Mouse (Mus musculus) forebrain, embryonic 12.5 days (tissue): ENCODE results near the gene Lrrc28. TPM values are rescaled to one million over a fixed set of nuclear protein-coding genes. Genes with fewer than 3 reads are reported as not detected.

ENCODE experiments used
- ATAC-seq: fragments of 200-750 bp; cut with Nextera tagmentation; 2 replicates; pipeline ENCODE4 v1.8.0; 2017; ENCODE audit warnings: moderate TSS enrichment; ENCODE audit not compliant: low FRiP score
- H3K27ac ChIP-seq: fragments of 300-500 bp; sonication (generic); 2 replicates; pipeline ENCODE4 v1.5.1; 2016; ENCODE audit warnings: mild to moderate bottlenecking
- H3K27me3 ChIP-seq: fragments of 300-500 bp; sonication (generic); 2 replicates; pipeline ENCODE4 v1.6.1; 2016; ENCODE audit warnings: mild to moderate bottlenecking
- H3K36me3 ChIP-seq: fragments of 300-500 bp; sonication (generic); replicated peaks from 2 replicates; pipeline ENCODE4 v1.6.1; 2016; ENCODE audit warnings: mild to moderate bottlenecking
- H3K4me1 ChIP-seq: fragments of 300-500 bp; sonication (generic); 2 replicates; pipeline ENCODE4 v1.6.1; 2016
- H3K4me2 ChIP-seq: fragments of 300-500 bp; sonication (generic); 2 replicates; pipeline ENCODE4 v1.6.1; 2016; ENCODE audit warnings: mild to moderate bottlenecking, moderate library complexity
- H3K4me3 ChIP-seq: fragments of 300-500 bp; sonication (generic); replicated peaks from 2 replicates; pipeline ENCODE4 v1.5.1; 2016; ENCODE audit warnings: mild to moderate bottlenecking
- H3K9ac ChIP-seq: fragments of 300-500 bp; sonication (generic); 2 replicates; pipeline ENCODE4 v1.6.1; 2016; ENCODE audit warnings: mild to moderate bottlenecking
- H3K9me3 ChIP-seq: fragments of 300-500 bp; sonication (generic); 2 replicates; pipeline ENCODE4 v1.6.1; 2016
- WGBS: fragments of 180-500 bp; shearing (Covaris S2); methylation state at CpG from one replicate; pipeline ENCODE4 v1.1.7; 2016; 5-methylcytosine and 5-hydroxymethylcytosine counted together
- polyA plus RNA-seq: library from polyadenylated mRNA; unstranded; fragments of >200 nt; fragmentation: Nextera tagmentation; extraction: Ambion mirVana; gene quantifications from 2 replicates; pipeline ENCODE4 v1.2.1, GENCODE M21; 2016

The Lrrc28 gene
- polyA plus RNA-seq, 1 experiment from 2014 or later, result 30.0 TPM

- WGBS, result 79% methylated on average over 9 of the region's 9 CpGs
- no peak overlapping the region for H3K27ac ChIP-seq
- H3K9ac ChIP-seq, result no peak overlapping the region
- H3K27me3 ChIP-seq, result no peaks in the 10 kb centered on the region
- no peaks in the 10 kb centered on the region for H3K36me3 ChIP-seq
- ATAC-seq, result no peak
- no peak overlapping the region for H3K4me3 ChIP-seq
- no peak overlapping the region for H3K4me2 ChIP-seq
- no peaks in the 10 kb centered on the region for H3K9me3 ChIP-seq
- no peaks in the 10 kb centered on the region for H3K4me1 ChIP-seq
Observed at GRCm38 (mm10) chr7:67493795-67494687, 151.0 kb downstream of the Lrrc28 start.

GRCm38 (mm10) chr7:67487889-67488411 lies 157.1 kb downstream of the Lrrc28 start:
- 80% methylated on average over 10 of the region's 10 CpGs for WGBS
- Histone ChIP-seq H3K27me3 (no peaks in the 10 kb centered on the region), H3K4me3 (no peak overlapping the region), H3K4me2 (no peak overlapping the region), H3K4me1 (no peaks in the 10 kb centered on the region; the same call in 1 of the 2 replicates), H3K9me3 (no peaks in the 10 kb centered on the region), H3K36me3 (no peaks in the 10 kb centered on the region), H3K9ac (no peak overlapping the region), H3K27ac (no peak overlapping the region)
- no peak for ATAC-seq

- H3K27ac ChIP-seq, result no peak overlapping the region
- H3K4me2 ChIP-seq, result no peak overlapping the region
- WGBS, result 86% methylated on average over 15 of the region's 15 CpGs
- ATAC-seq, result no peak
- H3K4me1 ChIP-seq, result no peaks in the 10 kb centered on the region; the same call in 1 of the 2 replicates
- H3K9ac ChIP-seq, result no peak overlapping the region
- no peak overlapping the region for H3K4me3 ChIP-seq
- H3K27me3 ChIP-seq, result no peaks in the 10 kb centered on the region
- H3K36me3 ChIP-seq, result no peaks in the 10 kb centered on the region
- H3K9me3 ChIP-seq, result no peaks in the 10 kb centered on the region
Observed at GRCm38 (mm10) chr7:67486925-67487760, 157.9 kb downstream of the Lrrc28 start.

GRCm38 (mm10) chr7:67486417-67486816 lies 158.7 kb downstream of the Lrrc28 start:
- no peaks in the 10 kb centered on the region; the same call in 1 of the 2 replicates for H3K4me1 ChIP-seq
- no peaks in the 10 kb centered on the region for H3K36me3 ChIP-seq
- H3K9ac ChIP-seq, result no peak overlapping the region
- ATAC-seq, result no peak
- no peak overlapping the region for H3K27ac ChIP-seq
- WGBS, result 90% methylated on average over 5 of the region's 5 CpGs
- no peak overlapping the region for H3K4me3 ChIP-seq
- H3K27me3 ChIP-seq, result no peaks in the 10 kb centered on the region
- H3K4me2 ChIP-seq, result no peak overlapping the region
- no peaks in the 10 kb centered on the region for H3K9me3 ChIP-seq

- ATAC-seq, result no peak
- Histone ChIP-seq H3K27ac (no peak overlapping the region), H3K9me3 (no peaks in the 10 kb centered on the region), H3K4me1 (peaks cover 7% of the 10 kb centered on the region; the same call in 1 of the 2 replicates), H3K27me3 (peaks cover 3% of the 10 kb centered on the region; the same call in 1 of the 2 replicates), H3K4me3 (no peak overlapping the region), H3K36me3 (no peaks in the 10 kb centered on the region), H3K9ac (no peak overlapping the region), H3K4me2 (no peak overlapping the region)
- 89% methylated on average over 4 of the region's 4 CpGs for WGBS
Observed at GRCm38 (mm10) chr7:67483698-67484097, 161.4 kb downstream of the Lrrc28 start.

- Histone ChIP-seq H3K9me3 (no peaks in the 10 kb centered on the region), H3K27me3 (peaks cover 8% of the 10 kb centered on the region), H3K36me3 (no peaks in the 10 kb centered on the region), H3K9ac (no peak overlapping the region), H3K4me2 (no peak overlapping the region), H3K27ac (no peak overlapping the region), H3K4me1 (peaks cover 23% of the 10 kb centered on the region), H3K4me3 (no peak overlapping the region)
- ATAC-seq, result no peak
- 88% methylated on average over 17 of the region's 17 CpGs for WGBS
Observed at GRCm38 (mm10) chr7:67479576-67480413, 165.3 kb downstream of the Lrrc28 start.

- peaks cover 12% of the 10 kb centered on the region for H3K27me3 ChIP-seq
- no peak for ATAC-seq
- no peak overlapping the region for H3K4me2 ChIP-seq
- H3K4me3 ChIP-seq, result no peak overlapping the region
- no peaks in the 10 kb centered on the region for H3K36me3 ChIP-seq
- H3K9me3 ChIP-seq, result no peaks in the 10 kb centered on the region
- peak overlapping the region; percentile 69; the same call in 1 of the 2 replicates for H3K27ac ChIP-seq
- peaks cover 23% of the 10 kb centered on the region for H3K4me1 ChIP-seq
- 74% methylated on average over 5 of the region's 5 CpGs for WGBS
- H3K9ac ChIP-seq, result no peak overlapping the region
Observed at GRCm38 (mm10) chr7:67479168-67479567, 165.9 kb downstream of the Lrrc28 start.

GRCm38 (mm10) chr7:67477996-67478395 lies 167.1 kb downstream of the Lrrc28 start:
- H3K36me3 ChIP-seq, result no peaks in the 10 kb centered on the region
- H3K9me3 ChIP-seq, result no peaks in the 10 kb centered on the region
- H3K4me3 ChIP-seq, result no peak overlapping the region
- peak; percentile 81 for ATAC-seq
- H3K27ac ChIP-seq, result peak overlapping the region; percentile 69
- no peak overlapping the region for H3K9ac ChIP-seq
- 20% methylated on average over 10 of the region's 10 CpGs for WGBS
- peak overlapping the region; percentile 21; the same call in 1 of the 2 replicates for H3K4me2 ChIP-seq
- peaks cover 25% of the 10 kb centered on the region for H3K4me1 ChIP-seq
- peaks cover 18% of the 10 kb centered on the region for H3K27me3 ChIP-seq

GRCm38 (mm10) chr7:67471295-67471694 lies 173.8 kb downstream of the Lrrc28 start:
- no peaks in the 10 kb centered on the region for H3K36me3 ChIP-seq
- no peak overlapping the region for H3K9ac ChIP-seq
- H3K27me3 ChIP-seq, result peaks cover 22% of the 10 kb centered on the region
- H3K27ac ChIP-seq, result no peak overlapping the region
- ATAC-seq, result no peak
- 82% methylated on average over 11 of the region's 11 CpGs for WGBS
- no peak overlapping the region for H3K4me3 ChIP-seq
- H3K9me3 ChIP-seq, result no peaks in the 10 kb centered on the region
- peaks cover 18% of the 10 kb centered on the region for H3K4me1 ChIP-seq
- H3K4me2 ChIP-seq, result no peak overlapping the region

GRCm38 (mm10) chr7:67468802-67469408 lies 176.2 kb downstream of the Lrrc28 start:
- Histone ChIP-seq H3K4me1 (peaks cover 20% of the 10 kb centered on the region), H3K4me3 (no peak overlapping the region), H3K9me3 (no peaks in the 10 kb centered on the region), H3K9ac (no peak overlapping the region), H3K27ac (peak overlapping the region; percentile 75), H3K27me3 (peaks cover 25% of the 10 kb centered on the region), H3K4me2 (no peak overlapping the region; the same call in 1 of the 2 replicates), H3K36me3 (no peaks in the 10 kb centered on the region)
- peak; percentile 82 for ATAC-seq
- 22% methylated on average over 7 of the region's 7 CpGs for WGBS

- ATAC-seq, result no peak
- no peaks in the 10 kb centered on the region for H3K9me3 ChIP-seq
Observed at GRCm38 (mm10) chr7:67468180-67468579, 176.9 kb downstream of the Lrrc28 start.

More at GRCm38 (mm10) chr7:67468180-67468579, 176.9 kb downstream of the Lrrc28 start:
- Histone ChIP-seq H3K4me3 (no peak overlapping the region), H3K27me3 (peaks cover 25% of the 10 kb centered on the region), H3K4me1 (peaks cover 27% of the 10 kb centered on the region), H3K4me2 (peak overlapping the region; percentile 17; the same call in 1 of the 2 replicates), H3K9ac (no peak overlapping the region), H3K27ac (peak overlapping the region; percentile 65), H3K36me3 (no peaks in the 10 kb centered on the region)
- WGBS, result 82% methylated on average over 3 of the region's 3 CpGs
